Mouse (Mus musculus): ENCODE results near the gene Fnip2.

GRCm38 (mm10) chr3:79434436-79434835, 133.2 kb downstream of the Fnip2 start:
- TF ChIP-seq POLR2A (IDR thresholded peaks at IDR 0.05; ENCODE audit: extremely low read depth, insufficient read depth, low read length) (no peak), CTCF (IDR thresholded peaks at IDR 0.05; ENCODE audit: extremely low read depth, insufficient read depth, low read length) (no peak)
